In genomic region chr2:169566159-169566558, GRCm38 (mm10) we compare ENCODE assay signal across 22 mouse cellular contexts. TPM values are rescaled to one million over a fixed set of nuclear protein-coding genes. Genes with fewer than 3 reads are reported as not detected.
A peak's percentile ranks its signal among the peaks of the same experiment; 100 is the strongest.
DNase-seq lines count a peak whose midpoint lies in the region; ATAC-seq lines count a peak whose summit lies in the region.
"Had no signal": no experiment of that assay in that cellular context is flagged by ENCODE, and none has a peak within 500 bp of the region (broad histone marks: within the 10 kb centered on the region; RNA-seq: fewer than 3 reads in every experiment).

No protein-coding gene starts in this region.

- H3K4me2 ChIP-seq in heart, embryonic 13.5 days: 0 out of 2 replicates have a peak overlapping the region, but pooled peaks have one; percentile 0
- H3K4me2 ChIP-seq in lung, embryonic 16.5 days (ENCODE audit: low read depth, low read length): no peak overlapping the region
- no peak overlapping the region for H3K4me2 ChIP-seq in neural tube, embryonic 11.5 days (ENCODE audit: low read depth)
- H3K4me2 ChIP-seq: embryonic facial prominence, embryonic 12.5 days; forebrain, embryonic 13.5 days; heart, embryonic 15.5 days; hindbrain, embryonic 14.5 days had no signal

- 0 out of 2 replicates have a peak, but pooled peaks cover 7% of the 10 kb centered on the region for H3K9me3 ChIP-seq in heart, embryonic 13.5 days
- H3K9me3 ChIP-seq in lung, embryonic 16.5 days (ENCODE audit: control insufficient read depth, low read length): no peaks in the 10 kb centered on the region
- H3K9me3 ChIP-seq in neural tube, embryonic 11.5 days (ENCODE audit: control insufficient read depth, low read length): no peaks in the 10 kb centered on the region
- H3K9me3 ChIP-seq: forebrain, embryonic 13.5 days; heart, embryonic 15.5 days; hindbrain, embryonic 10.5 days had no signal

- ATAC-seq in heart, embryonic 13.5 days (ENCODE audit: extremely low read depth, insufficient number of reproducible peaks, low FRiP score, low TSS enrichment): no peak
- ATAC-seq in lung, embryonic 16.5 days (ENCODE audit: low read depth): peak; percentile 59; the same call in 1 of the 2 replicates
- ATAC-seq in neural tube, embryonic 11.5 days (ENCODE audit: insufficient read depth, low FRiP score, low TSS enrichment): no peak
- ATAC-seq: forebrain, embryonic 13.5 days had no signal

- H3K9ac ChIP-seq in heart, embryonic 13.5 days: no peak overlapping the region
- H3K9ac ChIP-seq in lung, embryonic 16.5 days (ENCODE audit: low read length): no peak overlapping the region
- no peak overlapping the region for H3K9ac ChIP-seq in neural tube, embryonic 11.5 days (ENCODE audit: low read length)
- H3K9ac ChIP-seq: embryonic facial prominence, embryonic 12.5 days; forebrain, embryonic 13.5 days; heart, embryonic 15.5 days; hindbrain, embryonic 14.5 days had no signal

- no peaks in the 10 kb centered on the region for H3K27me3 ChIP-seq in heart, embryonic 13.5 days (replicated peaks)
- no peaks in the 10 kb centered on the region for H3K27me3 ChIP-seq in lung, embryonic 16.5 days (ENCODE audit: control insufficient read depth, insufficient read depth, low read depth, low read length)
- H3K27me3 ChIP-seq in neural tube, embryonic 11.5 days (ENCODE audit: control insufficient read depth, insufficient read depth, low read length): no peaks in the 10 kb centered on the region
- H3K27me3 ChIP-seq: embryonic facial prominence, embryonic 12.5 days; forebrain, embryonic 13.5 days; heart, embryonic 15.5 days had no signal

- WGBS in heart, embryonic 13.5 days: 30% methylated on average over 4 of the region's 4 CpGs
- 26% methylated on average over 4 of the region's 4 CpGs for WGBS in lung, embryonic 16.5 days
- WGBS in neural tube, embryonic 11.5 days: 75% methylated on average over 4 of the region's 4 CpGs

- peaks cover 8% of the 10 kb centered on the region for H3K4me1 ChIP-seq in heart, embryonic 13.5 days
- peaks cover 4% of the 10 kb centered on the region for H3K4me1 ChIP-seq in lung, embryonic 16.5 days (replicated peaks; ENCODE audit: control insufficient read depth, insufficient read depth, low read length)
- no peaks in the 10 kb centered on the region for H3K4me1 ChIP-seq in neural tube, embryonic 11.5 days (ENCODE audit: control insufficient read depth, insufficient read depth, low read length)
- H3K4me1 ChIP-seq: embryonic facial prominence, embryonic 12.5 days; forebrain, embryonic 13.5 days; heart, embryonic 15.5 days; hindbrain, embryonic 10.5 days had no signal

- no peak for DNase-seq in heart, adult 9 months (ENCODE audit: low spot score in 2 of 2)
- no peak for DNase-seq in lung, postnatal 36 days
- DNase-seq in neural tube, embryonic 11.5 days (ENCODE audit: low spot score): peak; percentile 9
- DNase-seq in neural tube, embryonic 10.5 days (ENCODE audit: extremely low spot score, low spot score): no peak
- DNase-seq in testis, postnatal 10 days (ENCODE audit: low spot score): no peak
- DNase-seq: adrenal gland, adult 8-10 months; adrenal gland, postnatal 36 days; cerebellum, adult 11 months; cerebellum, adult 8-10 months; cerebellum, postnatal 14 days; embryo, embryonic 11 days; gastrocnemius, adult 2 months; gastrocnemius, postnatal 25 days; heart, postnatal 14 days had no signal

- no peak overlapping the region for H3K27ac ChIP-seq in heart, embryonic 13.5 days (replicated peaks)
- no peak overlapping the region for H3K27ac ChIP-seq in lung, embryonic 16.5 days (ENCODE audit: low read length)
- H3K27ac ChIP-seq in neural tube, embryonic 11.5 days (ENCODE audit: low read depth, low read length): no peak overlapping the region
- H3K27ac ChIP-seq: embryonic facial prominence, embryonic 12.5 days; forebrain, embryonic 13.5 days; gastrocnemius, adult 2 months; heart, embryonic 10.5 days; heart, embryonic 15.5 days; hindbrain, embryonic 10.5 days; hindbrain, embryonic 14.5 days had no signal

- no peak overlapping the region for H3K4me3 ChIP-seq in heart, embryonic 13.5 days
- no peak overlapping the region for H3K4me3 ChIP-seq in lung, embryonic 16.5 days (ENCODE audit: low read length)
- no peak overlapping the region for H3K4me3 ChIP-seq in neural tube, embryonic 11.5 days (ENCODE audit: low read depth, low read length)
- H3K4me3 ChIP-seq: embryonic facial prominence, embryonic 12.5 days; forebrain, embryonic 13.5 days; gastrocnemius, adult 2 months; heart, embryonic 10.5 days; heart, embryonic 15.5 days; hindbrain, embryonic 10.5 days had no signal

- H3K36me3 ChIP-seq in heart, embryonic 13.5 days: no peaks in the 10 kb centered on the region
- no peaks in the 10 kb centered on the region for H3K36me3 ChIP-seq in lung, embryonic 16.5 days (ENCODE audit: control insufficient read depth, insufficient read depth, low read length)
- H3K36me3 ChIP-seq in neural tube, embryonic 11.5 days (ENCODE audit: control insufficient read depth, insufficient read depth, low read length): no peaks in the 10 kb centered on the region
- H3K36me3 ChIP-seq: embryonic facial prominence, embryonic 12.5 days; heart, embryonic 10.5 days; heart, embryonic 15.5 days; hindbrain, embryonic 10.5 days had no signal

RNA-seq across cellular contexts. Expression of gene Gm11011, which starts 21.4 kb away (rescaled TPM):
- polyA plus RNA-seq in heart, embryonic 13.5 days (2015; fragmentation: Nextera tagmentation; extraction: Ambion mirVana): not detected in 2 replicates
- not detected in 2 replicates for polyA plus RNA-seq in lung, embryonic 16.5 days (2015; fragmentation: Nextera tagmentation; extraction: Ambion mirVana)
- not detected in 2 replicates for polyA plus RNA-seq in neural tube, embryonic 11.5 days (2014; fragmentation: Nextera tagmentation; extraction: Ambion mirVana)
- polyA plus RNA-seq: embryonic facial prominence, embryonic 12.5 days; forebrain, embryonic 13.5 days; heart, embryonic 10.5 days; heart, embryonic 15.5 days; hindbrain, embryonic 10.5 days; hindbrain, embryonic 14.5 days had no signal
